In genomic region chr1:64081217-64081616, GRCm38 (mm10) we compare ENCODE assay signal across 19 mouse cellular contexts. TPM values are rescaled to one million over a fixed set of nuclear protein-coding genes. Genes with fewer than 3 reads are reported as not detected.
A peak's percentile ranks its signal among the peaks of the same experiment; 100 is the strongest.
DNase-seq lines count a peak whose midpoint lies in the region; ATAC-seq lines count a peak whose summit lies in the region.
"Had no signal": no experiment of that assay in that cellular context is flagged by ENCODE, and none has a peak within 500 bp of the region (broad histone marks: within the 10 kb centered on the region; RNA-seq: fewer than 3 reads in every experiment).

No protein-coding gene starts in this region.

- H3K4me1 ChIP-seq in heart, embryonic 11.5 days (ENCODE audit: control insufficient read depth, insufficient read depth, low read length) = peaks cover 12% of the 10 kb centered on the region
- peaks cover 26% of the 10 kb centered on the region for H3K4me1 ChIP-seq in liver, embryonic 11.5 days (replicated peaks; ENCODE audit: control insufficient read depth, insufficient read depth, low read length)
- no peaks in the 10 kb centered on the region for H3K4me1 ChIP-seq in stomach, embryonic 15.5 days

- no peak overlapping the region for H3K9ac ChIP-seq in heart, embryonic 11.5 days (ENCODE audit: low read depth, low read length)
- H3K9ac ChIP-seq in liver, embryonic 11.5 days (ENCODE audit: low read depth, low read length) = no peak overlapping the region
- no peak overlapping the region for H3K9ac ChIP-seq in stomach, embryonic 15.5 days
- H3K9ac ChIP-seq: heart, embryonic 15.5 days; hindbrain, embryonic 12.5 days; neural tube, embryonic 12.5 days had no signal

- H3K27ac ChIP-seq in heart, embryonic 11.5 days (ENCODE audit: low read depth, low read length) = no peak overlapping the region
- no peak overlapping the region for H3K27ac ChIP-seq in liver, embryonic 11.5 days (ENCODE audit: low read depth, low read length)
- no peak overlapping the region for H3K27ac ChIP-seq in stomach, embryonic 15.5 days
- H3K27ac ChIP-seq: heart, embryonic 15.5 days; hindbrain, embryonic 12.5 days; neural tube, embryonic 12.5 days had no signal

- 18% methylated on average over 2 of the region's 2 CpGs for WGBS in heart, embryonic 11.5 days (ENCODE audit: insufficient replicate concordance)
- 36% methylated on average over 2 of the region's 2 CpGs for WGBS in liver, embryonic 11.5 days
- 55% methylated on average over 2 of the region's 2 CpGs for WGBS in stomach, embryonic 15.5 days

- H3K9me3 ChIP-seq in heart, embryonic 11.5 days (replicated peaks; ENCODE audit: control insufficient read depth, low read length) = no peaks in the 10 kb centered on the region
- H3K9me3 ChIP-seq in liver, embryonic 11.5 days (ENCODE audit: control insufficient read depth, low read length) = no peaks in the 10 kb centered on the region
- no peaks in the 10 kb centered on the region for H3K9me3 ChIP-seq in stomach, embryonic 15.5 days
- H3K9me3 ChIP-seq: heart, embryonic 15.5 days; hindbrain, embryonic 12.5 days; neural tube, embryonic 12.5 days had no signal

- DNase-seq in heart, adult 8-10 months (ENCODE audit: low spot score) = no peak
- peak; percentile 70 for DNase-seq in MEL-GATA-1-ER (ENCODE audit: extremely low read depth, low read depth)
- DNase-seq in liver, embryonic 11.5 days (ENCODE audit: low spot score) = no peak
- DNase-seq in gastrocnemius, postnatal 10 days = no peak
- no peak for DNase-seq in spleen, postnatal 36 days (ENCODE audit: low spot score in 2 of 2)
- DNase-seq: adrenal gland, adult 2 months; B cell, adult 2 months; cerebellum, adult 8-10 months; gastrocnemius, postnatal 36 days; kidney, adult 11 months; kidney, postnatal 36 days; left cerebral cortex, postnatal 4 days; lung, adult 2 months; right cerebral cortex, postnatal 25 days had no signal

- 0 out of 2 replicates have a peak, but pooled peaks have one; percentile 31 for ATAC-seq in heart, embryonic 11.5 days (replicated peaks; ENCODE audit: insufficient number of reproducible peaks, low FRiP score, low TSS enrichment)
- peak; percentile 77 for ATAC-seq in liver, embryonic 11.5 days (replicated peaks; ENCODE audit: low FRiP score)
- 0 out of 2 replicates have a peak, but pooled peaks have one; percentile 50 for ATAC-seq in stomach, embryonic 15.5 days (ENCODE audit: insufficient read depth, low FRiP score, low read depth)

- peaks cover 9% of the 10 kb centered on the region for H3K36me3 ChIP-seq in heart, embryonic 11.5 days (ENCODE audit: control insufficient read depth, insufficient read depth, low read length)
- peaks cover 7% of the 10 kb centered on the region; the same call in 1 of the 2 replicates for H3K36me3 ChIP-seq in liver, embryonic 11.5 days (ENCODE audit: control insufficient read depth, insufficient read depth, low read length)
- H3K36me3 ChIP-seq in stomach, embryonic 15.5 days = peaks cover 12% of the 10 kb centered on the region; the same call in 1 of the 2 replicates

- H3K4me2 ChIP-seq in heart, embryonic 11.5 days = no peak overlapping the region
- H3K4me2 ChIP-seq in liver, embryonic 11.5 days = 0 out of 2 replicates have a peak overlapping the region, but pooled peaks have one; percentile 14
- no peak overlapping the region for H3K4me2 ChIP-seq in stomach, embryonic 15.5 days
- H3K4me2 ChIP-seq: heart, embryonic 15.5 days; hindbrain, embryonic 12.5 days; neural tube, embryonic 12.5 days had no signal

- no peaks in the 10 kb centered on the region for H3K27me3 ChIP-seq in heart, embryonic 11.5 days (ENCODE audit: control insufficient read depth, insufficient read depth, low read length)
- no peaks in the 10 kb centered on the region for H3K27me3 ChIP-seq in liver, embryonic 11.5 days (replicated peaks; ENCODE audit: control insufficient read depth, insufficient read depth, low read length)
- H3K27me3 ChIP-seq in stomach, embryonic 15.5 days (replicated peaks) = no peaks in the 10 kb centered on the region
- H3K27me3 ChIP-seq: heart, embryonic 15.5 days; hindbrain, embryonic 12.5 days; neural tube, embryonic 12.5 days had no signal

- H3K4me3 ChIP-seq in heart, embryonic 11.5 days (ENCODE audit: low read depth, low read length) = no peak overlapping the region
- no peak overlapping the region for H3K4me3 ChIP-seq in liver, embryonic 11.5 days (ENCODE audit: low read depth, low read length)
- H3K4me3 ChIP-seq in stomach, embryonic 15.5 days (replicated peaks) = no peak overlapping the region
- H3K4me3 ChIP-seq: heart, embryonic 15.5 days; hindbrain, embryonic 12.5 days; neural tube, embryonic 12.5 days had no signal

RNA-seq across cellular contexts. Expression of gene Klf7, which starts 40.9 kb away (rescaled TPM):
- polyA plus RNA-seq in heart, embryonic 11.5 days (2014; fragmentation: Nextera tagmentation; extraction: Ambion mirVana) = 14.5 and 16.2 TPM in 2 replicates
- total RNA-seq in heart, adult 8-10 months (2022) = 10 to 100 TPM; 12.4 to 17.4 (median 16.4) TPM
- 9.5 and 10.1 TPM in 2 replicates for polyA plus RNA-seq in liver, embryonic 11.5 days (2014; fragmentation: Nextera tagmentation; extraction: Ambion mirVana)
- polyA plus RNA-seq in stomach, embryonic 15.5 days (2015; fragmentation: Nextera tagmentation; extraction: Ambion mirVana) = 21.5 and 24.2 TPM in 2 replicates
- total RNA-seq in gastrocnemius, postnatal 10 days (2021) = 10 to 100 TPM; 13.6 to 17.3 TPM
